Mouse (Mus musculus) forebrain, embryonic 12.5 days (tissue): ENCODE measurements around the gene Rps19bp1. TPM values are rescaled to one million over a fixed set of nuclear protein-coding genes. Genes with fewer than 3 reads are reported as not detected.
A peak's percentile ranks its signal among the peaks of the same experiment; 100 is the strongest.

Source experiments
- ATAC-seq: fragments of 200-750 bp; cut with Nextera tagmentation; 2 replicates; pipeline ENCODE4 v1.8.0; 2017; ENCODE audit warnings: moderate TSS enrichment; ENCODE audit not compliant: low FRiP score
- H3K27ac ChIP-seq: fragments of 300-500 bp; sonication (generic); 2 replicates; pipeline ENCODE4 v1.5.1; 2016; ENCODE audit warnings: mild to moderate bottlenecking
- H3K27me3 ChIP-seq: fragments of 300-500 bp; sonication (generic); 2 replicates; pipeline ENCODE4 v1.6.1; 2016; ENCODE audit warnings: mild to moderate bottlenecking
- H3K36me3 ChIP-seq: fragments of 300-500 bp; sonication (generic); replicated peaks from 2 replicates; pipeline ENCODE4 v1.6.1; 2016; ENCODE audit warnings: mild to moderate bottlenecking
- H3K4me1 ChIP-seq: fragments of 300-500 bp; sonication (generic); 2 replicates; pipeline ENCODE4 v1.6.1; 2016
- H3K4me2 ChIP-seq: fragments of 300-500 bp; sonication (generic); 2 replicates; pipeline ENCODE4 v1.6.1; 2016; ENCODE audit warnings: mild to moderate bottlenecking, moderate library complexity
- H3K4me3 ChIP-seq: fragments of 300-500 bp; sonication (generic); replicated peaks from 2 replicates; pipeline ENCODE4 v1.5.1; 2016; ENCODE audit warnings: mild to moderate bottlenecking
- H3K9ac ChIP-seq: fragments of 300-500 bp; sonication (generic); 2 replicates; pipeline ENCODE4 v1.6.1; 2016; ENCODE audit warnings: mild to moderate bottlenecking
- H3K9me3 ChIP-seq: fragments of 300-500 bp; sonication (generic); 2 replicates; pipeline ENCODE4 v1.6.1; 2016
- WGBS: fragments of 180-500 bp; shearing (Covaris S2); methylation state at CpG from one replicate; pipeline ENCODE4 v1.1.7; 2016; 5-methylcytosine and 5-hydroxymethylcytosine counted together
- polyA plus RNA-seq: library from polyadenylated mRNA; unstranded; fragments of >200 nt; fragmentation: Nextera tagmentation; extraction: Ambion mirVana; gene quantifications from 2 replicates; pipeline ENCODE4 v1.2.1, GENCODE M21; 2016

Gene Rps19bp1
- polyA plus RNA-seq, 1 experiment from 2014 or later: 65.2 TPM

DNA sequence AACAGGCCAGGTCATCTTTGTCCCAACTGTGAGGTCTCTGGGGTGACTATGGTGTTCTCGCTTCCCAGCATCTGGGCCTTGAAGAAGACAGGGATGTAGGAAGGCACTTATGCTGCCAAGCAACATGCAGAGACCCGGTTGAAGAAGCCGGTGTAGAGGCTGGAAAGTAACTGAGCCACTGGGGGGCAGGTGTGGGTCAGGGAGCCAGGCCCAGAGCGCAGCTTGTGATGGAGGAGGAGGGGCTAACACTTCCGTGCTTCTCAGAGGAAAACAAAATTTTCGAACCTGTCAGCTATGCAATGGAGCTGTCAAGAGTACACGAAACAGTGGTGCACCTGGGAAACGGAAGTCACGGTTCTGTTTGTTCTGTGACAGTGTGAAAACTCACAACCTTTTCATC lies 13.0 kb upstream of the Rps19bp1 start:
- no peak overlapping the region for H3K27ac ChIP-seq
- H3K27me3 ChIP-seq: peaks cover 44% of the 10 kb centered on the region
- no peak overlapping the region for H3K9ac ChIP-seq
- no peaks in the 10 kb centered on the region for H3K9me3 ChIP-seq
- H3K36me3 ChIP-seq: no peaks in the 10 kb centered on the region
- no peak for ATAC-seq
- WGBS: 45% methylated on average over 9 of the region's 9 CpGs
- no peak overlapping the region for H3K4me2 ChIP-seq
- no peak overlapping the region for H3K4me3 ChIP-seq
- peaks cover 15% of the 10 kb centered on the region for H3K4me1 ChIP-seq

DNA sequence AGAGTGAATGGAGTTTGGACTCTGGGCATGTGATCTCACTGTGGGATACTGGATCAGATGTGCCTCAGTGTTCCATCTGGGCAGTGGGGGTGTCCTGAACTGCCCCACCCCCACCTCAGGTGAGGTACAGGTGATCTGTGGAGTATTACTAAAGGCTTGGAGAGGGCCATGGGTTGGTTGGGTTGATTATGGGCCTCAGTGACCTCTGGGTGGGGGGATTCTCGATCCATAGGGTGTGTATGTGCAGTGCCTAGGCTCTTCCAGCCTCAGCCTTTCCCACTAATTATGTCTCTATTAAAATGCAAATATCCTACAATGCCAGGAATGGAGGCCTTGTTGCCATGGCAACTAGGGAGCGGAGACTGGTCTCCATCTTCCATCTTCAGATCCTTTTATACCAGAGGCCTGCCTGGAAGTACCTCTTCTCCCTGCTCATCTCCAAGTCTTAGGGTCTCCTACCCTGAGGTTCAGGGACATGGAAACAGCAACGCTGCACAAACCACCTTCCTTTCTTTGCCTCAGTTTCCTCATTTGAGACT lies 7.8 kb upstream of the Rps19bp1 start:
- Histone ChIP-seq H3K9ac (no peak overlapping the region), H3K4me1 (peaks cover 6% of the 10 kb centered on the region), H3K27me3 (peaks cover 24% of the 10 kb centered on the region; the same call in 1 of the 2 replicates), H3K27ac (no peak overlapping the region), H3K4me2 (no peak overlapping the region), H3K9me3 (peaks cover 12% of the 10 kb centered on the region; the same call in 1 of the 2 replicates), H3K36me3 (no peaks in the 10 kb centered on the region), H3K4me3 (no peak overlapping the region)
- peak; percentile 55; the same call in 1 of the 2 replicates for ATAC-seq
- WGBS: 52% methylated on average over 3 of the region's 3 CpGs

DNA sequence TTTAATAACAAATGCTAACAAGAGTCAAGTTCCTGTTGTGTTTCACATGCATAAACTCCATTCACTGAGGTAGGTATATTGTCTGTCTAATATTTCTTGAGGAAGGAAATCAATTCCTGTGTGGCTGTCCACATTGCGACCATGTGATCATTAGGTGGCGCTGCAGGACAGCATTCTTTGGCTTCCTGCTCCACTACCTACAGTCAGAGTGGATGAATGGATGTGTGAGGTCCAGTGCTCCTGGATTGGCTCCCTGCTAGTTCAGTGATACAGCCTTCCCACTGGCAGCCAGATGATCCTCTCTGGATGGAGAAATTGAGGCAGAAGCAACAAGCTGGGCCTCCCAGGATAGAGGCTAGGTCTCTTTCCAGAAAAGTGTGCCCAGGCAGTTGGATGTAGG lies 2.2 kb upstream of the Rps19bp1 start:
- no peak overlapping the region for H3K4me3 ChIP-seq
- H3K27me3 ChIP-seq: peaks cover 7% of the 10 kb centered on the region; the same call in 1 of the 2 replicates
- 0 out of 2 replicates have a peak, but pooled peaks cover 3% of the 10 kb centered on the region for H3K36me3 ChIP-seq
- H3K4me2 ChIP-seq: no peak overlapping the region
- peaks cover 12% of the 10 kb centered on the region; the same call in 1 of the 2 replicates for H3K9me3 ChIP-seq
- 0 out of 2 replicates have a peak, but pooled peaks have one; percentile 36 for ATAC-seq
- WGBS: 0% methylated on average over 2 of the region's 2 CpGs
- H3K27ac ChIP-seq: no peak overlapping the region
- H3K4me1 ChIP-seq: peaks cover 18% of the 10 kb centered on the region
- no peak overlapping the region for H3K9ac ChIP-seq

DNA sequence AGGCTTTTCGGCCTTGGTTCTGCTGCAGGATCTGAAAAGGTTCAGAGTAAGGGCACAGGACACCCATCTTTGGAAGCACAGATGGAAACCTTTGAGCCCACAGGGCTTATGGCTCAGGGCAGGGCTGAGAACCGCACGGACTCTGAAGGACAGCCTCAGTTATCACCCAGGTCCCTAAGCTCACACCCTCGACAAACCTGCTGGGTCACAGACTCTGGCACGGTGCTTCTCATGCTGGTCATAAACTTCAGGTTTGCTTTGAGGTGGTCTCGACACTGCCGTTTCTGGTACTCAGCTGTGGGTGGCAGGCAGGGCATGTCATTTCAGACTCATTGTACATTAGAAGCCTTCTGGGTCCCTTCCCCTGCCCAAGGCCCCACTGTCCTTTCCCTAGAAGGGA lies 3.0 kb downstream of the Rps19bp1 start:
- no peak overlapping the region for H3K9ac ChIP-seq
- H3K27me3 ChIP-seq: no peaks in the 10 kb centered on the region
- peaks cover 38% of the 10 kb centered on the region for H3K4me1 ChIP-seq
- no peak for ATAC-seq
- H3K4me3 ChIP-seq: no peak overlapping the region
- no peak overlapping the region for H3K27ac ChIP-seq
- no peak overlapping the region for H3K4me2 ChIP-seq
- H3K9me3 ChIP-seq: no peaks in the 10 kb centered on the region
- peaks cover 51% of the 10 kb centered on the region for H3K36me3 ChIP-seq
- WGBS: 86% methylated on average over 7 of the region's 7 CpGs

DNA sequence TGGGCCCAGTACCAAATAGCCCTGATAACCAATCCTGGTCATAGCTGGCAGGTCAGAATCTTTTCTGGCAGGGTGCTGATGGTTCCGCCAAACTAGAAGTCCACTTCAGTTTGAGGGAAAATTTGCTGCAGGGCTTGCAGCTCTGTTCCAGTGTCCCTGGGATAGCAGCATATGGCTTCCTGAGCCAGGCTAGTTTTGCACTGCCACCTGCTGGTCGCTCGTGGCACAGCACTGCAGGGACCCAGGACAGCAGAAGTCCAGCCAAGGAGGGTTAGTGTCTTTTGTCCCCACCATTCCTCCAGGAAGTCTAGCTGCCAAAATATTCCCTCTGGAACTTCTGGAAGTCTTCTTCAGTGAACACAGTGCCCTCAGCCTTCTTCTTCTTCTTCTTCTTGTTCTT lies 3.4 kb downstream of the Rps19bp1 start:
- Histone ChIP-seq H3K36me3 (peaks cover 51% of the 10 kb centered on the region), H3K4me3 (no peak overlapping the region), H3K4me2 (no peak overlapping the region), H3K9ac (no peak overlapping the region), H3K9me3 (no peaks in the 10 kb centered on the region), H3K27me3 (no peaks in the 10 kb centered on the region), H3K4me1 (peaks cover 38% of the 10 kb centered on the region), H3K27ac (no peak overlapping the region)
- no peak for ATAC-seq
- 18% methylated on average over 3 of the region's 3 CpGs for whole genome bisulfite sequencing

DNA sequence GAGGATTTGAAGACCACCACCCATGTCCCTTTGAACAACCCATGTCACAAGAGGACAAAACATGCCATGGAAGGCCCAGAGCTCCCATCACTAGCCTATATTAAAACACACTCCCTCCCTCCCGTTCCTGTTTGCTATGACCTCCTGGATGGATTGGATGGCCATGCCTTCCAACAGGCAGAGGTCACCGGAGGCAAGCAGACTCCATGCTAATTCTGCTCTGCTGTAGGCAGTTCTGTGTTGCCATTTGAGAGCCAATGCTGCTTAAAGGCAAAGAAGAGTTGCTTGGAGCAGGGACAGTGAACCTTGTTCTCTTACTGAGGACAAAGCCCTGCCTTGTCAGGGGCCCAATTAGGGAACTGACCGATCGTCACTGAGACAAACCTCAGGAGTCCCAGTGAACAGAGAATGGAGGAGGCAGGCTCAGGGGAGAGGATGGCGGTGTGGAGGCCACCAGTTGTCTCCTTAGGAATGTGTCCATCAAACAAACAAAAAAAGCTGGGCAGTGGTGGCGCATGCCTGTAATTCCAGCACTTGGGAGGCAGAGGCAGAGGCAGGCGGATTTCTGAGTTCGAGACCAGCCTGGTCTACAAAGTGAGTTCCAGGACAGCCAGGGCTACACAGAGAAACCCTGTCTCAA lies 4.6 kb downstream of the Rps19bp1 start:
- no peak for ATAC-seq
- H3K36me3 ChIP-seq: peaks cover 51% of the 10 kb centered on the region
- H3K9ac ChIP-seq: no peak overlapping the region
- 63% methylated on average over 8 of the region's 8 CpGs for WGBS
- H3K27me3 ChIP-seq: no peaks in the 10 kb centered on the region
- no peak overlapping the region for H3K4me2 ChIP-seq
- H3K4me1 ChIP-seq: peaks cover 37% of the 10 kb centered on the region
- H3K27ac ChIP-seq: 0 out of 2 replicates have a peak overlapping the region, but pooled peaks have one; percentile 98
- H3K9me3 ChIP-seq: no peaks in the 10 kb centered on the region
- no peak overlapping the region for H3K4me3 ChIP-seq

DNA sequence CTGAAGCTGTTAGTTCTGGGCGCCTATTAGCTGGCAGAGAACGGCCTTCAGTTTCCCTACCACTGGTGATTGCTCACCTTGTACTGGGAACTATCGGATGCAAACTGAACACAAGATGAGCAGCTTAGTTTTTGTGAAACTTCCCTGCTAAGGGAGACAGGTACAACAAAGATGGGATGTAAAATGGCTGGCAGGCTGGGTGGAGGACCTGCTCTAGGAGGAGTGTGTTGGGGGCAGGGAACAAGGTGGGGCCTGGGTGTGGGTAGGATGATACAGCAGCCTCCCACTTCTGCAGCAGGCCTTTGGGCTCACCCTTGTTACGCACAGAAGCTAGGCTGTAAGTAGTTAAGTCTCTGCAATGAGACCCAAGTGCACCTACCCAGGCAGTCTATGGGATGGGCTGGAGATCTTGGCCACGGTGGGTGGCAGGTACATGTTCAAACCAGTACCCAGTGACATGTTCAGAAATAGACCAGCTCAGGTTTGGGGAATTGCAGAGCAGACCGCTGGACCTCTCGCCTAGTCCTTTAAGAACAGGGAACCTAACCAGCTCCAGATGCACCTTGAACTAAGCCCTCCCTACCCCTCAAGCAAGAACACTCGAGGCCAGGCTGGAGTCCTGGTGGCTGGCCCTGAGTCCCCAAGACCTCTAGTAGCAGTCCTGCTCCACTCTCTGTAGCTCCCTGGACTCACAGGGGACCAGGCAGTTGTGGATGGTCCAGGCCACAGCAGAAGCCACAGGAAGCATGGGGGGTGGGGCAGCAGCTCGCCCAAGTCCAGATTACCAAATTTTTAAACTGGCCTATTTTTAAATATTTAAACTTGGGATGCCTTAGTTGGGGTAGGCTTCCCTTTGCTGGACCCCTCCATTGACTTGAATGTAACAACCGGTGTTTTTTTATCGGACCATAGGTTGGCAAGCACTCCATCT lies 5.6 kb downstream of the Rps19bp1 start:
- WGBS: 66% methylated on average over 11 of the region's 11 CpGs
- Histone ChIP-seq H3K4me3 (no peak overlapping the region), H3K9ac (0 out of 2 replicates have a peak overlapping the region, but pooled peaks have one; percentile 21), H3K9me3 (no peaks in the 10 kb centered on the region), H3K4me1 (peaks cover 43% of the 10 kb centered on the region), H3K27me3 (no peaks in the 10 kb centered on the region), H3K36me3 (peaks cover 51% of the 10 kb centered on the region), H3K4me2 (peak overlapping the region; percentile 93), H3K27ac (peak overlapping the region; percentile 98)
- ATAC-seq: no peak

DNA sequence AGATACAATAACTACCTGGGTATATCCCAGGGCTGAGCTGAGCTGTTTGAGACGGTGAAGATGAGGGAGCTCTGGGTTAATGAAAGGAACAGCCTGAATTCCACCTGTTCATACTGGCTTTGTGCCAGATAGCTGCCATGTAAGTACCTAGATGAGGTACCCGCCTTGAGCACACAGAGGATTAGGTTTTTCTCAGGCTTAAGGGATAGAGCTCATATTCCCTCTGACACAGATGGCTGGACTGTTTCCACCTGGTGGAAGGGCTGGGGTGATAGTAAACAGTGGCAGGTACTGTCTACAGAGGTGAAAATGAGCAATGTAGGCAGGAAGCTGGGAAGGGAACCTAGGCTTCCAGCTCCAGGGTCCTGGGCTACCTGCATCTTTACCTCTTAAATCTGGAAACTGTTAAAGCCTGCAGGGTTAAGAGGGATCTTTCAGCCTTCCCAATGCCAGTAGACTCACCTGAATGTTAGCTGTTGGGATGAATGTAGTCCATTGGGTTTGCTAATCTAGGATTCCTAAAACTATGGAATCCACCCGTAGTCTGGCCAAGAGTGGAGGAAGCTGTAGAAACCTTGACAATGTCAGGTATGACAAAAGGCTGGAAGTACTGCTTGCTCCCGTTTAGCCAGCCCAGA lies 6.4 kb downstream of the Rps19bp1 start:
- Histone ChIP-seq H3K9me3 (no peaks in the 10 kb centered on the region), H3K4me1 (peaks cover 36% of the 10 kb centered on the region), H3K27me3 (no peaks in the 10 kb centered on the region), H3K4me3 (0 out of 2 replicates have a peak overlapping the region, but pooled peaks have one; percentile 100), H3K4me2 (peak overlapping the region; percentile 93), H3K36me3 (peaks cover 51% of the 10 kb centered on the region), H3K27ac (peak overlapping the region; percentile 98), H3K9ac (0 out of 2 replicates have a peak overlapping the region, but pooled peaks have one; percentile 21)
- ATAC-seq: no peak
- WGBS: 30% methylated on average over 4 of the region's 4 CpGs

DNA sequence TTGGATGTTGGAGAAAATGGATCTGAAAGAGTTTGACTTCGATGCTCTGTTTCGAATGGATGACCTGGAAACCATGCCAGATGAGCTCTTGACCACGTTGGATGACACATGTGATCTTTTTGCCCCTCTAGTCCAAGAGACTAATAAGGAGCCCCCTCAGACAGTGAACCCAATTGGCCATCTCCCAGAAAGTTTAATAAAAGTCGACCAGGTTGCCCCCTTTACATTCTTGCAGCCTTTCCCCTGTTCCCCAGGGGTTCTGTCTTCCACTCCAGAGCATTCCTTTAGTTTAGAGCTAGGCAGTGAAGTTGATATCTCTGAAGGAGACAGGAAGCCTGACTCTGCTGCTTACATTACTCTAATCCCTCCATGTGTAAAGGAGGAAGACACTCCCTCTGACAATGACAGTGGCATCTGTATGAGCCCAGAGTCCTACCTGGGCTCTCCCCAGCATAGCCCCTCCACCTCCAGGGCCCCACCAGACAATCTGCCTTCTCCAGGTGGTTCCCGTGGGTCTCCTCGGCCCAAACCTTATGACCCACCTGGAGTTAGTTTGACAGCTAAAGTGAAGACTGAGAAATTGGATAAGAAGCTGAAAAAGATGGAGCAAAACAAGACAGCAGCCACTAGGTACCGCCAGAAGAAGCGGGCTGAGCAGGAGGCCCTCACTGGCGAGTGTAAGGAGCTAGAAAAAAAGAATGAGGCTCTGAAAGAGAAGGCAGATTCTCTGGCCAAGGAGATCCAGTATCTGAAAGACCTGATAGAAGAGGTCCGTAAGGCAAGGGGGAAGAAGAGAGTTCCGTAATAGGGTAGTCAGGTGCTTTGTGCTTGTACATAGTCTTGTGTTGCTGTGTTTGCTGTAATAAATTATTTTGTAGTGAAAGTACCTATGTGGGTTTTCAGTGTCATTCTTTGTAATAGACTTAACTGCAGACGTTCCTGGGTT lies 7.2 kb downstream of the Rps19bp1 start:
- H3K9ac ChIP-seq: peak overlapping the region; percentile 100
- H3K4me3 ChIP-seq: peak overlapping the region; percentile 100
- peak overlapping the region; percentile 93 for H3K4me2 ChIP-seq
- H3K27ac ChIP-seq: peak overlapping the region; percentile 98
- peaks cover 33% of the 10 kb centered on the region for H3K4me1 ChIP-seq
- peaks cover 49% of the 10 kb centered on the region for H3K36me3 ChIP-seq
- H3K9me3 ChIP-seq: no peaks in the 10 kb centered on the region
- H3K27me3 ChIP-seq: no peaks in the 10 kb centered on the region
- WGBS: 69% methylated on average over 12 of the region's 12 CpGs
- ATAC-seq: no peak

DNA sequence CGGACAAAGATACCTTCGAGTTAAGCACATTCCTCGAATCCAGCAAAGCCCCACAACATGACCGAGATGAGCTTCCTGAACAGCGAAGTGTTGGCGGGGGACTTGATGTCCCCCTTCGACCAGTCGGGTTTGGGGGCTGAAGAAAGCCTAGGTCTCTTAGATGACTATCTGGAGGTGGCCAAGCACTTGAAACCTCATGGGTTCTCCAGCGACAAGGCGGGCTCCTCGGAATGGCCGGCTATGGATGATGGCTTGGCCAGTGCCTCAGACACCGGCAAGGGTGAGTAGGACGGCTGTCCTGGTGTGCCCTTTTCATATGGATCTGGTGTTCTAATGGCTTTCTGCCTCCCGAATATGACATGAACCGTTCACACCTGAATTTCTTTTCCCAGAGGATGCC lies 7.9 kb downstream of the Rps19bp1 start:
- no peaks in the 10 kb centered on the region for H3K27me3 ChIP-seq
- peaks cover 33% of the 10 kb centered on the region for H3K4me1 ChIP-seq
- peak overlapping the region; percentile 93 for H3K4me2 ChIP-seq
- H3K36me3 ChIP-seq: peaks cover 56% of the 10 kb centered on the region
- peak overlapping the region; percentile 100 for H3K4me3 ChIP-seq
- H3K9me3 ChIP-seq: no peaks in the 10 kb centered on the region
- WGBS: 15% methylated on average over 16 of the region's 16 CpGs
- ATAC-seq: no peak
- peak overlapping the region; percentile 98 for H3K27ac ChIP-seq
- H3K9ac ChIP-seq: peak overlapping the region; percentile 100

DNA sequence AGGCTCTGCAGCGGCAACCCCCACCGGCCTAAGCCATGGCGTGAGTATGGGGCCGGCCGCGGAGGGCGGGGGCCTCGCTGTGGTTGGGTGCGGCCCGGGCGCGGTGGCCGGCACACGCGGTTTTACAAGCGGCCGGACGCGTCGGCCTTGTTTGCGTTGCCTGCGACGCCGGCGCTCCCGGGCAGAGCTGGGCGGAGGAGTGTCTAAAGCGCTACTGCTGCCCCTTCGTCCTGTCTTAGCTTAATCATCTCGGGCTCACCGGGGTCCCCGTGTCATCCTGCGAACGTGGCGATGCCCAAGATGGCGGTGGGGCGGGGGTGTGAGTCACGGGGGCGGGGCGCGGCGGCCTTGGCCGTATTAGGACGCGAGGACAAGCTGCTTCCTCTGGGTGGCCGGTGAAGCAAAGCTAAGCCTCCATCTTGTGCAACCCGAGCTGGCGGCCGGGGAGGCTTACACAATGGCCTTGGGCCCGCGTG lies 8.4 kb downstream of the Rps19bp1 start:
- peak; percentile 22 for ATAC-seq
- H3K36me3 ChIP-seq: peaks cover 58% of the 10 kb centered on the region
- peaks cover 33% of the 10 kb centered on the region for H3K4me1 ChIP-seq
- H3K27me3 ChIP-seq: no peaks in the 10 kb centered on the region
- under 1% methylated on average over 51 of the region's 51 CpGs for WGBS
- peak overlapping the region; percentile 100 for H3K4me3 ChIP-seq
- peak overlapping the region; percentile 100 for H3K9ac ChIP-seq
- no peaks in the 10 kb centered on the region for H3K9me3 ChIP-seq
- peak overlapping the region; percentile 93 for H3K4me2 ChIP-seq
- peak overlapping the region; percentile 98 for H3K27ac ChIP-seq
